Mouse (Mus musculus): Measurements from ENCODE around the gene Grin1.

Grin1 gene

GRCm38 (mm10) chr2:25311491-25311891 lies 7.5 kb downstream of the Grin1 start:
- peak; percentile 17 for DNase-seq

- peak; percentile 63 for DNase-seq
Observed at GRCm38 (mm10) chr2:25310969-25311368, 8.0 kb downstream of the Grin1 start.

DNA sequence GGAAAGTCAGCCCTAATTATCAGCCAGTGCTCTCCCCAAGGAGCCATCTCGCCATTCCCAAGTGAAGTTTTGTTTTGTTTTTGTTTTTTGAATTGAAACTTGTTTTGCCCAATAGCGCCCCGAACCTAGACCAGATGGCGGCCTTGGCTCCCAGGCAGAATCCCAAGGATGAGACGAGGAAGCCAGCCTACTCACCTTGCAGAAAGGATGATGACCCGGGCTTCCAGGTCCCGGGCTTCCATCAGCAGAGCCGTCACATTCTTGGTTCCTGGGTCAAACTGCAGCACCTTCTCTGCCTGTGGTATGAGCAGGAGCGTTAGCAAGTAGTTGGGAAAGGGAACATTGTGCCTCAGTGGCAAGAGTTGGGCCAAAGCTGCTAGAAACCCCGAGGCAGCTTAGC lies 8.8 kb downstream of the Grin1 start:
- peak; percentile 59 for DNase-seq

DNA sequence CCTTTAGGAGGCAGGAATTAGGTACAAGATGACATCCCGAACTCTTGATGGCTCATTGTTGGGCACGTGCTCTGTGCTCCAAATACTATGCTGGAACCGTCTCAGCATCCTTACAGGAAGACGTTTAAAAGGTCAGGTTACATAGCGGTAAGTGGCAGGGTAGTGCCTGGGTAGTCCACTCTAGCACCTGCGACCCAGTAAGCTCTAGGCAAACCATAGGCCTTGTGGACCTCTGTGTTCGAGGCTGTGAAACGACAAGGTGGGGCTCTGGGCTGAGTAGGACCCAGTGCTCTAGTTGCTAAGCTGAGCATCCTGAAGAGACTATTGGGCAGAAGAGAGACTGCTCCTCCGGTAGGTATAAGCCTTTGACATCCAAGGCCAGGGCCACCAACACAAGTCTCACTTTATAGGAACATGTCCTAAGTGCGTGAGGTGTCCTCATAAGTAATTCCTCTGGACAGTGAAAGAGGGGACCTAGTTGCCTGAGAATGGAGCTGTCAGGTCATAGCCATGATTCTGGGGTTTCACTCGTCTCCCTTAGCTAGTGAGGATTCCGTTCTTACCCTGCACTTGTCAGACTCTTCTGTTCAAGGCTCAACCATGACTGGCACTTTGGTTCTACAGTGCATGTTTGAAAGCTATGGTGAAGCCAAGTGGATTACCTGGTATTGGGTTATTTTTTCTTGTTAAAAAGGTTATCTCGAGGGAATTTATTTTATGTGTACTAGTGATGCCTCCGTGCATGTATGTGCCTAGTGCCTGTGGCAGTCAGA lies 13.2 kb downstream of the Grin1 start:
- DNase-seq = no peak

GRCm38 (mm10) chr2:25304657-25305541 lies 14.1 kb downstream of the Grin1 start:
- DNase-seq = peak; percentile 56

- peak; percentile 89 for DNase-seq
Observed at GRCm38 (mm10) chr2:25303931-25304656, 14.9 kb downstream of the Grin1 start.

- DNase-seq = no peak
Observed at GRCm38 (mm10) chr2:25303452-25303851, 15.5 kb downstream of the Grin1 start.

DNA sequence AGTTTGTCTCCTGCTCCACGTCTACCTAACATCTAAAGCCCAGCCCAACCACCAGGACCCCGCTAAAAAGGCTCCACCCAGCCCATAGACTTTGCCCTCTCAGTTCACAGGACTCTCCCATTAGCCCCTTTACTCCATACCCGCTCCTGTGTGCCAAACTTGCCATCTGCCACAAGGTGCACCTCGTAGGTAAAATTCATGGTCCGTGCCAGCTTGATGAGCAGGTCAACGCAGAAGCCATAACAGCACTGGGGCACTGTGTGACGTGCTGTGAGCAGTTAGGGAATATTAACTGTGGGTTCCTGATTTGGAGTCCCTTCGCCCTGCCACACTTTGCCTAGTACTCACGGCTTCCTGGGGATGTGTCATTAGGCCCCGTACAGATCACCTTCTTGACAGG lies 20.9 kb downstream of the Grin1 start:
- peak; percentile 80 for DNase-seq

GRCm38 (mm10) chr2:25297093-25297492 lies 21.9 kb downstream of the Grin1 start:
- DNase-seq = peak; percentile 67

DNA sequence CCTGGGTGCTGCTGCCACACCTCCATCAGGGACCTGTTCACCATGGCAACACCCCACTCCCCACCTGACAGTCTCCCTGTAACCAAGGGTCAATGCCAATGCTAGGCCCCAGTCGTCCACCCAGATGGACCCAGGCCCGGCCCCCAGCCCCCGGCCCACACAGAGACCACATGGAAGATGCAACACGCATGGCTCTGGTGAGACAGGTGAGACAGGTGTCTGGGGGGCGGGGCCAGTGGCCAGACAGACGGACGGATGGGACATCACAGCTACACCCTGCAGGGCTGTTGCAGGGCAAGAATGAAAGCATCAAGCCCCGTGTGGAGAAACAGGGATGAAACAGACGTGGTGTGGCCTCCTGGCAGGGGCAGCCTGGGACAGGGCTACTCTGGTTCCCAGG lies 25.3 kb downstream of the Grin1 start:
- DNase-seq = peak; percentile 68

GRCm38 (mm10) chr2:25292856-25293255 lies 26.1 kb downstream of the Grin1 start:
- peak; percentile 78 for DNase-seq

DNA sequence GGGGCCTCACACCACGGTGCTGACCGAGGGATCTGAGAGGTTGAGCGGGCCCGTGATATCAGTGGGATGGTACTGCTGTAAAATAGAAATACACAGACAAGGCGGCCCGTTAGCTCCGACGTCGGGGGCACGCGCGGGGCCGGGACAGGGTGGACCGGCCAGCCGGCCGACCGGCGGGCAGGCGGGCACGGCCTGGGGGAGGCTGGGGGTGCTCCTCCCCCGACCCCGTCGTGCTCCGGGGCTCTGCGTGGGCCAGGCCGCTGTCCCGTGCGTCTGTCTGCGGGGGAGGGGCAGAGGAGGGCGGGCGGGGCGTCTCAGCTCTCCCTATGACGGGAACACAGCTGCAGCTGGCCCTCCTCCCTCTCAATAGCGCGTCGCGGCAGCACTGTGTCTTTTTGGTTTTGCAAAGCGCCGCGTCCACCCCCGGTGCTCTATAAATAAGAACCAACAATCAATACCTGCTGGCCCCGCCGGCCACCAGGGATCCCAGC lies 26.9 kb downstream of the Grin1 start:
- DNase-seq = no peak

DNA sequence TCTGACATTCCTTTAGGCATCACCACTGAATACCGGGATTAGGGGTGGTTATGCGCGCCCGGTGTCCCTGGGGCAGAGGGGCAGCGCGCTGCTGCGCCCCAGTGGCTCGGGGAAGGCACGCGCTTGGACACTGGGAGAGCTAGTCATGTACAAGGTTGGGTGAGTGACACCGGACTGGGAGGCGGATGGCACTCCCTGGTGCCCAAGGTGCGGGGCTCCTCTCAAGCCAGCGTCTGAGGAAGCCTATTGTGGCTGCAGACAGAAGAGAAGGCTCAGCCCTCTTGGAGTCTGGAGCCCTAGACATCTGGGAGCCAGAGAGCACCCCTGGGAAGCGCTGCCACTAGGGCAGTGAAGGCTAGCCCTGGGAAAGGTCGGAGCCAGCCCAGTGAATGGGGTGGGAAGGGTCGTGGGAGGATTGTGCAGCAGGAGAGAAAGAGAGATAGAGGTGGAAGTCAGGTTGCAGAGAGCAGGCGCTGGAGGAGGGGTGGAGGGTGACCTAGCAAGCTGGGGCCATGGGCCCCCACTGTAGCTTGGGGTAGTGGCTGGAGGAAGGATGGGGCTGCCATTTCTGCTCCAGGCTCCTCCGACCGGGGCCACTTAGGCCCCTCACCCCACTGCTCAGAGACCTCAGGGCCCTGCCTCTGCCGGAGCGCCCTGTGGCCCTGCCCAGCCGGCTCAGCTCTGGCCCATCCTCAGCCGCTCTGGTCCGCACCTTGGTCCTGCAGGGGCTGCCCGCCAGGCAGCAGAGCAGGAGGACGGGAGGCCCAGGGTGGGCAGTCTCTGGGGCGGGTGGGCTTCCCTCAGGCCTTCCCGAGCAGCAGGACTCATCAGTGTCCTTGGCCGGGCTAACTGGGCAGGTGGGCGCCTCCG lies 27.6 kb downstream of the Grin1 start:
- DNase-seq = peak; percentile 71

DNA sequence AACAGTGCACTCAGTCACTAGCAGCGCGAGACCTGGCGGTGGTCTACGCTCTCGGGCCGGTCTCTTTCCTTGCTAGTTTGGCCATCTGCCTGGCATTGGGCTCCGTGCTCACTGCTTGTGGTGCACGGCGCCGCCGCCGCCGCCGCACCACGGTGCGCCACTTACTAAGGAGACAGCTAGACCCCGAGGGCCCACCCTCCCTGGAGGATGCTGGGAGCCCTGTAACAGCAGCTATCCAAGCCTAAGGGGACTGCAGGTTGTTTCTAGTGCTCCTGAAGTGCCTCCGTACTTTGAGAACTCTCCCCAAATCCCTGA lies 28.2 kb downstream of the Grin1 start:
- peak; percentile 82 for DNase-seq

GRCm38 (mm10) chr2:25290101-25290815 lies 28.7 kb downstream of the Grin1 start:
- peak; percentile 85 for DNase-seq

DNA sequence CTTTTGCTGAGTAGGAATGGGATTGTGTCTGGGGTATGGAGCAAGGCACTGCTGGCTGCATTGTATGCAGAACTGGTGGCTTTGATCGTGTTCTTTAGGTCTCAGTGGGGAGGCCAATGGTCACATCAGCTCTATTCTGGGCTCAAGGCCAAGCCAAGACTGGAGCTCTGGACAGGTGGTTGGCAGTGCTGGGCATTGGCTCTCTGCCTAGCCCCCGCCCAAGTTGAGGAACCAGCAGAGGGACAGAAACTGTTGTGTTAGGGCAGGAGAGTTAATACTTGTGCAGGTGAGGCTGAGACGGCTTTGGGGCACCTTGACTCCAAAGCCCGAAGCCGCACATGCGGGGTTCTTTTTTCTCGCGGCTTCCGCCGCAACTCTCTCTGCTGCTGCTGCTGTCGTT lies 29.3 kb downstream of the Grin1 start, which contains the start of gene Lrrc26:
Gene Lrrc26, plus strand, starts transcription at position 265 of the 400 bp plus-strand sequence.
- peak; percentile 88 for DNase-seq

DNA sequence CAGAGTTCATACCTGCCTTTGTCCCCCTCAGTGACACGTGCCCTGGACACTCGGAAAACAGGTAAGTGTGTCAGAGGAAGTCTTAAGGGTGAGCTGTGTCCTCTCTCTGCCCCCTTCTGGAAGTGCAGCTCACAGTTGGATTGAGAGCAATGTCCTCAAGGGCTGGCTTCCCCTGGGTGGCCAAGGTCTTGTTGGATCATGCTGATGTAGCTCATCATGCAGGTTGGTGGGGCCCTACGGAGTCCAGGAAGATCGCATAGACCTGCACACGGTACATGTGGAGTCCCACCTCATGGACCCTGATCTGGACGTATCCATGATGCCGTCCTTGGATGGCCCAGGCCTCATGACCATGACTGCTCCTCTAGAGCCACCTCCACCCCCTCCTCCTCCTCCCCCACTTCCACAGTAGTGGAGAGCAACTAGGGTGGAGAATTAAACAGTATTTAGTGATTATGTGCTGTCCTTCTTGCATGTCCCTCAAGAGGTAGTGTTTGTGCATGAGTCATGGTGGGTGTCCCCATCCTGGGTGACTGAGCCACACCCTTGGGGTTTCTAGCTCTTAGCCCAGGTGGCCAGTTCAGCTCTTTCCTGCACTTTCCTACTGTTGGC lies 30.1 kb downstream of the Grin1 start:
- peak; percentile 60 for DNase-seq

DNA sequence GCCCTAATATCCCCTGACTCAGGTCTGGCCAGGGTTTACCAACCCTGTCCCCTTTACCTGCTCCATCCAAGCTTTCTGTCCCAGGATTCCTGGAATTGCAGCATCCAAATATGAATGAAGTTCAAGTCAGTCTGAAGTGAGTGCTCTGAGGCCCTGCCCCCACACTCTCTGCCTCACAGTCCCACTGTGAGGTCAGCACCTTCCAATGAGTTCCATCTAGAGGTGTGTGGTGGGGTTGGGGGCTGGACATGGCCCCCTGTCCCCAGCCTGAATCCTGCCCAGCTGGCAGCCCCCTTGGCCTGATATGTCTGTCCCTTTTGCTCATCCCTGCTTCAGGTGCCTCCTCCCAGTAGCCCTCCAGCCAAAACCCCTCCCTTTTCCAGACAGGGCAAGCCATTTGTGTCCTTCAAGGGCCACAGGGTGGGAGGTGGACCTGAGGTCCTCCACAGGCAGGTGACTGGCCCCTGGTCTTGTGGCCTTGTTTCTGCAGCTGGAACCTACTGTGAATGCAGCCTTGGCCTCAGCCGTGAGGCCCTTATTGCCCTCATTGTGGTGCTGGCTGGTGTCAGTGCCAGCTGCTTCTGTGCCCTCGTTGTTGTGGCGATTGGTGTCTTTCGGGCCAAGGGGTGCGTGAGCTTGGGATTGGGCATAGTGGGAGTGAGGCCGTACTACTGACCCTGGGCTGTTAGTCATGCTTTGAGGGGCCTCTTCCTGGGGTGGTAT lies 30.9 kb downstream of the Grin1 start, which contains the start of gene Tmem210:
Gene Tmem210, plus strand, starts transcription at position 219 of the 723 bp plus-strand sequence.
- peak; percentile 68 for DNase-seq

DNA sequence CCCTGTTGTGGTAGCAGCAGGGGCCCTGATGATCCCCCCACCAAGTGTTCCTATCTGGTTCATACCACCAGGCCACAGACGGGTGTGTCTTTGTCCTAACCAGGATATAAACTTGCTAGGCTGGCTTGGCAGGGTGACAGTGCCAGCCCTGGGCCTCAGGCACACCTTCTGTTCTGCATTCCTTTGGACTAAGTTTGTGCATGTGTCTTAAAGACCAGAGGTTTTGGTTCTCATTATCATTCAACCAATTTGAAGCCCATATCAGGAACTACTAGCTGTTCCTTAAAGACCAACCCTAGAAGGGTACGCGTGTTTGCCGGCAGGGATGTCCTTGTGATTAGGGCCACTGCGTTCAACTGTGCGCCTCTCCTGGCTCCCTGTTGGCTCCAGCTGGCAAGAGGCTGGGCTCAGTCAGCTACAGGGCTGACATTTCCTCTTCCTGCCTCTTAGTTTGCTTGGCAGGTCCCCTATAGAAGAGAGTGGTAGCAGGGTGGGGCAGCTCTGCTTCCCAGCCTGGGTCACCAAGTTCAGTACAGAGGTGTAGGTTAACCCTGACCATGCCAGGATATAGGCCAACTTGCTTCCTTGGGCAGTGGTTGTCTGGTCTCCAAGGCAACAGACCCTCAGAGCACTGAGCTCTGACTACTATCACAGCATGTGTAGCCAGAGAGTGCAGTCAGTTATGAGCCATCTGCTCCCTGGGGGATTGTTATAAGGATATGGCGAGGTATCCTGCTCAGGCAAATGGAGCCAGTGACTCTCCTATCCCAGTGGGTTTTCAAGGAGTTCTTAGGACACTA lies 31.9 kb downstream of the Grin1 start:
- peak; percentile 72 for DNase-seq

Data from cerebellum, adult 9-11 months (tissue).